ENCODE assay signal across 9 mouse cellular contexts in genomic region chr10:126986541-126986961, GRCm38 (mm10). TPM values are rescaled to one million over a fixed set of nuclear protein-coding genes. Genes with fewer than 3 reads are reported as not detected.
DNase-seq lines count a peak whose midpoint lies in the region; ATAC-seq and TF ChIP-seq lines count a peak whose summit lies in the region.
"Had no signal": no experiment of that assay in that cellular context is flagged by ENCODE, and none has a peak within 500 bp of the region (broad histone marks: within the 10 kb centered on the region; RNA-seq: fewer than 3 reads in every experiment).

No protein-coding gene starts in this region.

- no peak for TF ChIP-seq EP300 in liver, embryonic 14.5 days (IDR thresholded peaks at IDR 0.05; ENCODE audit: low read depth)

- H3K4me2 ChIP-seq in neural tube, embryonic 11.5 days (ENCODE audit: low read depth), result no peak overlapping the region
- peak overlapping the region; percentile 26 for H3K4me2 ChIP-seq in embryonic facial prominence, embryonic 15.5 days (replicated peaks)
- H3K4me2 ChIP-seq in heart, embryonic 14.5 days (ENCODE audit: low read length), result peak overlapping the region; percentile 53
- no peak overlapping the region for H3K4me2 ChIP-seq in liver, embryonic 14.5 days (ENCODE audit: low read depth)
- peak overlapping the region; percentile 20 for H3K4me2 ChIP-seq in neural tube, embryonic 13.5 days

- peaks cover 31% of the 10 kb centered on the region for H3K4me1 ChIP-seq in neural tube, embryonic 11.5 days (ENCODE audit: control insufficient read depth, insufficient read depth, low read length)
- peaks cover 99% of the 10 kb centered on the region for H3K4me1 ChIP-seq in embryonic facial prominence, embryonic 15.5 days
- H3K4me1 ChIP-seq in heart, embryonic 14.5 days (ENCODE audit: control insufficient read depth in 2 of 2, insufficient read depth in 2 of 2, low read length in 2 of 2), result peaks cover 80 to 98% of the 10 kb centered on the region in 2 experiments
- H3K4me1 ChIP-seq in liver, embryonic 14.5 days (replicated peaks; ENCODE audit: control insufficient read depth in 2 of 2, insufficient read depth in 2 of 2, low read length in 1 of 2), result peaks cover 4 to 28% of the 10 kb centered on the region in 2 experiments
- H3K4me1 ChIP-seq in neural tube, embryonic 13.5 days (replicated peaks), result peaks cover 89% of the 10 kb centered on the region

- DNase-seq in neural tube, embryonic 11.5 days (ENCODE audit: low spot score), result peak; percentile 44
- no peak for DNase-seq in neural tube, embryonic 10.5 days (ENCODE audit: extremely low spot score, low spot score)
- peak; percentile 94 for DNase-seq in kidney, postnatal 14 days
- no peak for DNase-seq in liver, embryonic 14.5 days (ENCODE audit: low read depth in 3 of 3, low spot score in 3 of 3)
- DNase-seq in urinary bladder, postnatal 4 days (ENCODE audit: low spot score in 2 of 2), result peak; percentile 82 to 84

- no peaks in the 10 kb centered on the region for H3K27me3 ChIP-seq in neural tube, embryonic 11.5 days (ENCODE audit: control insufficient read depth, insufficient read depth, low read length)
- no peaks in the 10 kb centered on the region for H3K27me3 ChIP-seq in embryonic facial prominence, embryonic 15.5 days
- H3K27me3 ChIP-seq in heart, embryonic 14.5 days (ENCODE audit: control insufficient read depth, insufficient read depth, low read length), result no peaks in the 10 kb centered on the region
- H3K27me3 ChIP-seq in liver, embryonic 14.5 days (ENCODE audit: control insufficient read depth, insufficient read depth, low read length), result no peaks in the 10 kb centered on the region
- H3K27me3 ChIP-seq in neural tube, embryonic 13.5 days, result no peaks in the 10 kb centered on the region
- H3K27me3 ChIP-seq: CH12.LX had no signal

- H3K4me3 ChIP-seq in neural tube, embryonic 11.5 days (ENCODE audit: low read depth, low read length), result no peak overlapping the region
- peak overlapping the region; percentile 1; the same call in 1 of the 2 replicates for H3K4me3 ChIP-seq in embryonic facial prominence, embryonic 15.5 days (replicated peaks)
- H3K4me3 ChIP-seq in heart, embryonic 14.5 days (ENCODE audit: control insufficient read depth in 1 of 2, insufficient read depth in 1 of 2, low read depth in 1 of 2, low read length in 2 of 2), result peak overlapping the region in 1 of 2 experiments; percentile 7; a peak in 1 of 4 replicates
- no peak overlapping the region for H3K4me3 ChIP-seq in liver, embryonic 14.5 days (ENCODE audit: insufficient read depth in 1 of 2, low read depth in 2 of 2, low read length in 2 of 2)
- H3K4me3 ChIP-seq in neural tube, embryonic 13.5 days, result no peak overlapping the region

- ATAC-seq in neural tube, embryonic 11.5 days (ENCODE audit: insufficient read depth, low FRiP score, low TSS enrichment), result no peak
- ATAC-seq in embryonic facial prominence, embryonic 15.5 days (ENCODE audit: insufficient number of reproducible peaks, low FRiP score, low TSS enrichment, low read depth), result peak; percentile 63
- peak; percentile 70 for ATAC-seq in heart, embryonic 14.5 days (ENCODE audit: insufficient number of reproducible peaks, insufficient read depth, low FRiP score, low read depth)
- peak; percentile 21; the same call in 1 of the 2 replicates for ATAC-seq in liver, embryonic 14.5 days (ENCODE audit: insufficient read depth)
- peak; percentile 28; the same call in 1 of the 2 replicates for ATAC-seq in neural tube, embryonic 13.5 days (ENCODE audit: low read depth)

- no peaks in the 10 kb centered on the region for H3K9me3 ChIP-seq in neural tube, embryonic 11.5 days (ENCODE audit: control insufficient read depth, low read length)
- no peaks in the 10 kb centered on the region for H3K9me3 ChIP-seq in embryonic facial prominence, embryonic 15.5 days (replicated peaks)
- no peaks in the 10 kb centered on the region for H3K9me3 ChIP-seq in heart, embryonic 14.5 days (ENCODE audit: control insufficient read depth, low read length)
- H3K9me3 ChIP-seq in liver, embryonic 14.5 days (ENCODE audit: control insufficient read depth, low read length), result no peaks in the 10 kb centered on the region
- no peaks in the 10 kb centered on the region for H3K9me3 ChIP-seq in neural tube, embryonic 13.5 days

- no peak overlapping the region for H3K9ac ChIP-seq in neural tube, embryonic 11.5 days (ENCODE audit: low read length)
- no peak overlapping the region for H3K9ac ChIP-seq in embryonic facial prominence, embryonic 15.5 days
- H3K9ac ChIP-seq in heart, embryonic 14.5 days (ENCODE audit: low read length), result peak overlapping the region; percentile 61; the same call in 1 of the 2 replicates
- H3K9ac ChIP-seq in liver, embryonic 14.5 days (replicated peaks), result no peak overlapping the region
- H3K9ac ChIP-seq in neural tube, embryonic 13.5 days, result peak overlapping the region; percentile 49; the same call in 1 of the 2 replicates

- H3K27ac ChIP-seq in neural tube, embryonic 11.5 days (ENCODE audit: low read depth, low read length), result no peak overlapping the region
- peak overlapping the region; percentile 79 for H3K27ac ChIP-seq in embryonic facial prominence, embryonic 15.5 days (replicated peaks)
- peak overlapping the region; percentile 80 to 84 for H3K27ac ChIP-seq in heart, embryonic 14.5 days (replicated peaks in 1 of 2; ENCODE audit: control insufficient read depth in 1 of 2, insufficient read depth in 1 of 2, low read depth in 2 of 2, low read length in 2 of 2)
- no peak overlapping the region for H3K27ac ChIP-seq in liver, embryonic 14.5 days
- peak overlapping the region; percentile 80 for H3K27ac ChIP-seq in neural tube, embryonic 13.5 days (replicated peaks)

- H3K36me3 ChIP-seq in neural tube, embryonic 11.5 days (ENCODE audit: control insufficient read depth, insufficient read depth, low read length), result no peaks in the 10 kb centered on the region
- peaks cover 7% of the 10 kb centered on the region for H3K36me3 ChIP-seq in embryonic facial prominence, embryonic 15.5 days
- peaks cover 10% of the 10 kb centered on the region for H3K36me3 ChIP-seq in heart, embryonic 14.5 days (ENCODE audit: control insufficient read depth, insufficient read depth, low read length)
- H3K36me3 ChIP-seq in liver, embryonic 14.5 days (replicated peaks; ENCODE audit: control insufficient read depth, insufficient read depth, low read depth), result no peaks in the 10 kb centered on the region
- no peaks in the 10 kb centered on the region for H3K36me3 ChIP-seq in neural tube, embryonic 13.5 days

- TF ChIP-seq CTCF in liver, embryonic 14.5 days (IDR thresholded peaks at IDR 0.05; ENCODE audit: low read depth), result no peak

- 59% methylated on average over 4 of the region's 4 CpGs for whole genome bisulfite sequencing in neural tube, embryonic 11.5 days
- WGBS in embryonic facial prominence, embryonic 15.5 days, result 37% methylated on average over 4 of the region's 4 CpGs
- WGBS in heart, embryonic 14.5 days, result 18% methylated on average over 4 of the region's 4 CpGs
- WGBS in liver, embryonic 14.5 days (ENCODE audit: insufficient replicate concordance), result 62% methylated on average over 4 of the region's 4 CpGs
- WGBS in neural tube, embryonic 13.5 days, result 45% methylated on average over 4 of the region's 4 CpGs

RNA-seq across cellular contexts. Expression of gene Ctdsp2, which starts 8.0 kb away (rescaled TPM):
- 52.8 and 56.1 TPM in 2 replicates for polyA plus RNA-seq in neural tube, embryonic 11.5 days (2014; fragmentation: Nextera tagmentation; extraction: Ambion mirVana)
- polyA plus RNA-seq in embryonic facial prominence, embryonic 15.5 days (2015; fragmentation: Nextera tagmentation; extraction: Ambion mirVana), result 92.5 and 93.9 TPM in 2 replicates
- 60.4 and 64.4 TPM in 2 replicates for polyA plus RNA-seq in heart, embryonic 14.5 days (2014; fragmentation: Nextera tagmentation; extraction: Ambion mirVana)
- polyA plus RNA-seq in liver, embryonic 14.5 days (2012; rRNA removed), result 18.8 and 19.4 TPM in 2 replicates
- polyA plus RNA-seq in liver, embryonic 14.5 days (2014; fragmentation: Nextera tagmentation; extraction: Ambion mirVana), result 13.3 and 15.8 TPM in 2 replicates
- 21.9 and 26.9 TPM in 2 replicates for polyA plus RNA-seq in neural tube, embryonic 13.5 days (2015; fragmentation: Nextera tagmentation; extraction: Ambion mirVana)

RNA-seq across cellular contexts. Expression of gene Avil, which starts 14.0 kb away (rescaled TPM):
- polyA plus RNA-seq in neural tube, embryonic 11.5 days (2014; fragmentation: Nextera tagmentation; extraction: Ambion mirVana), result 0.57 and 0.82 TPM in 2 replicates
- 1.6 and 1.8 TPM in 2 replicates for polyA plus RNA-seq in embryonic facial prominence, embryonic 15.5 days (2015; fragmentation: Nextera tagmentation; extraction: Ambion mirVana)
- polyA plus RNA-seq in heart, embryonic 14.5 days (2014; fragmentation: Nextera tagmentation; extraction: Ambion mirVana), result 0.19 and 0.39 TPM in 2 replicates
- polyA plus RNA-seq in liver, embryonic 14.5 days (2012; rRNA removed), result 0.02 and 0.12 TPM in 2 replicates
- 0.03 TPM in 1 of 2 replicates, not detected in the other for polyA plus RNA-seq in liver, embryonic 14.5 days (2014; fragmentation: Nextera tagmentation; extraction: Ambion mirVana)
- polyA plus RNA-seq in neural tube, embryonic 13.5 days (2015; fragmentation: Nextera tagmentation; extraction: Ambion mirVana), result 23.0 and 36.0 TPM in 2 replicates

RNA-seq across cellular contexts. Expression of gene Tsfm, which starts 44.1 kb away (rescaled TPM):
- 75.3 and 79.9 TPM in 2 replicates for polyA plus RNA-seq in neural tube, embryonic 11.5 days (2014; fragmentation: Nextera tagmentation; extraction: Ambion mirVana)
- polyA plus RNA-seq in embryonic facial prominence, embryonic 15.5 days (2015; fragmentation: Nextera tagmentation; extraction: Ambion mirVana), result 68.8 and 75.4 TPM in 2 replicates
- 84.6 and 85.0 TPM in 2 replicates for polyA plus RNA-seq in heart, embryonic 14.5 days (2014; fragmentation: Nextera tagmentation; extraction: Ambion mirVana)
- 22.8 and 26.7 TPM in 2 replicates for polyA plus RNA-seq in liver, embryonic 14.5 days (2012; rRNA removed)
- 40.7 and 49.2 TPM in 2 replicates for polyA plus RNA-seq in liver, embryonic 14.5 days (2014; fragmentation: Nextera tagmentation; extraction: Ambion mirVana)
- polyA plus RNA-seq in neural tube, embryonic 13.5 days (2015; fragmentation: Nextera tagmentation; extraction: Ambion mirVana), result 53.3 and 65.1 TPM in 2 replicates

RNA-seq across cellular contexts. Expression of gene Mettl1, which starts 54.7 kb away (rescaled TPM):
- 42.0 and 43.6 TPM in 2 replicates for polyA plus RNA-seq in neural tube, embryonic 11.5 days (2014; fragmentation: Nextera tagmentation; extraction: Ambion mirVana)
- polyA plus RNA-seq in embryonic facial prominence, embryonic 15.5 days (2015; fragmentation: Nextera tagmentation; extraction: Ambion mirVana), result 55.2 and 61.7 TPM in 2 replicates
- 36.3 and 37.1 TPM in 2 replicates for polyA plus RNA-seq in heart, embryonic 14.5 days (2014; fragmentation: Nextera tagmentation; extraction: Ambion mirVana)
- 10.6 and 12.5 TPM in 2 replicates for polyA plus RNA-seq in liver, embryonic 14.5 days (2012; rRNA removed)
- polyA plus RNA-seq in liver, embryonic 14.5 days (2014; fragmentation: Nextera tagmentation; extraction: Ambion mirVana), result 18.1 and 19.3 TPM in 2 replicates
- polyA plus RNA-seq in neural tube, embryonic 13.5 days (2015; fragmentation: Nextera tagmentation; extraction: Ambion mirVana), result 22.5 and 25.7 TPM in 2 replicates

RNA-seq across cellular contexts. Expression of gene Eef1akmt3, which starts 54.8 kb away (rescaled TPM):
- polyA plus RNA-seq in neural tube, embryonic 11.5 days (2014; fragmentation: Nextera tagmentation; extraction: Ambion mirVana), result 0.23 and 0.32 TPM in 2 replicates
- polyA plus RNA-seq in embryonic facial prominence, embryonic 15.5 days (2015; fragmentation: Nextera tagmentation; extraction: Ambion mirVana), result 1.3 TPM in 2 replicates
- polyA plus RNA-seq in heart, embryonic 14.5 days (2014; fragmentation: Nextera tagmentation; extraction: Ambion mirVana), result 0.16 and 0.30 TPM in 2 replicates
- 0.08 and 0.09 TPM in 2 replicates for polyA plus RNA-seq in liver, embryonic 14.5 days (2012; rRNA removed)
- 0.04 TPM in 1 of 2 replicates, not detected in the other for polyA plus RNA-seq in liver, embryonic 14.5 days (2014; fragmentation: Nextera tagmentation; extraction: Ambion mirVana)
- 0.20 and 0.25 TPM in 2 replicates for polyA plus RNA-seq in neural tube, embryonic 13.5 days (2015; fragmentation: Nextera tagmentation; extraction: Ambion mirVana)

Comparison
In these comparisons a context has a peak if more than half of its experiments do, and no peak if none do; other contexts are left out.
1. DNase-seq: peak in neural tube, embryonic 11.5 days (single experiment), kidney, postnatal 14 days (single experiment) and urinary bladder, postnatal 4 days (2 of 2); none in neural tube, embryonic 10.5 days (single experiment) and liver, embryonic 14.5 days (0 of 3).
2. H3K27ac ChIP-seq: peak in embryonic facial prominence, embryonic 15.5 days (single experiment), heart, embryonic 14.5 days (2 of 2) and neural tube, embryonic 13.5 days (single experiment); none in neural tube, embryonic 11.5 days (single experiment) and liver, embryonic 14.5 days (single experiment).
3. H3K4me2 ChIP-seq: peak in embryonic facial prominence, embryonic 15.5 days (single experiment), heart, embryonic 14.5 days (single experiment) and neural tube, embryonic 13.5 days (single experiment); none in neural tube, embryonic 11.5 days (single experiment) and liver, embryonic 14.5 days (single experiment).
4. H3K9ac ChIP-seq: peak in heart, embryonic 14.5 days (single experiment) and neural tube, embryonic 13.5 days (single experiment); none in neural tube, embryonic 11.5 days (single experiment), embryonic facial prominence, embryonic 15.5 days (single experiment) and liver, embryonic 14.5 days (single experiment).